Mouse (Mus musculus): ENCODE results near the gene Ccdc141. TPM values are rescaled to one million over a fixed set of nuclear protein-coding genes. Genes with fewer than 3 reads are reported as not detected.

Ccdc141 gene
- polyA plus RNA-seq, 1 experiment from 2014 or later: 3.4 TPM

GRCm38 (mm10) chr2:77172241-77172671 lies 1.8 kb upstream of the Ccdc141 start:
- 47% methylated on average over 10 of the region's 10 CpGs for WGBS
- Histone ChIP-seq H3K9me3 (no peaks in the 10 kb centered on the region), H3K27me3 (ENCODE audit: insufficient read depth, poor library complexity, severe bottlenecking) (no peaks in the 10 kb centered on the region), H3K36me3 (no peaks in the 10 kb centered on the region), H3K27ac (peak overlapping the region; percentile 50; the same call in 1 of the 2 replicates), H3K4me3 (no peak overlapping the region), H3K4me1 (replicated peaks) (peaks cover 42% of the 10 kb centered on the region)
- peak; percentile 23 for DNase-seq (ENCODE audit: low spot score)

DNA sequence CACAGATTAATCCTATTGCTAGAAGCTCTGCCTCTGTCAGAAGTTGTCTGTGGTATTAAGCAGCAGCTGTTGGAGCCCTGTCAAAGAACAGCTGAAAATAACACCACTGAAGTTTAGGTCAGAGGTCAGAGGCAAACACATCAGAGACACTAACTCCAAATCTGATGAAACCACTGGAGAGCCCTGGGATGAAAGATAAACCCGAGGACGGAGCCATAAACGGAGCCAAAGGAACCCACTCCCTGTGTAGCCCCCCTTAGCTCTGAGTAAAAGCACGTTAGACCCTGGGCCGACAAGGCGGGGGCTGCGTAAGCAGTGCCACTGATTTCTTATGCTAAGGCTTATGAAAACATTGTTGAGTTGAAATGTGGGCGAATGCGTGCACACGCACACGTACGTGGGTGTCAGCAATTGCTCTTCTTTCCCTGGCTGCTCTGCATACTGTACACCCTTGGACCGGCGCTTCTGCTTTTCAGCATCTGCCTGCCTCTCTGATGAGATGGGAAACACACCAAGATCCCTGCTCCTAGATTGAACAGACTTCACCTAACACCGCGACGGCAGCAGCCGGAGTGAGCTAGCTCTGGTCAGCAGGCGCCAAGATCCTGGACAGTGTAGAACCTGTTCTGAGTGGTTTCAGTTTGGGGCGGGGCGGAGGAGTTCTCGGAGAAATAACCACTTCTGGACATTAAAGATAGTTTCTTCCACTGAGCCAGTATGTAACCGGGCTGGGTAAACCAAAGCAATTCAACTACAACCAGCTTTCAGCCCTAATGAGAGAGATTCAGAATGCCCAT lies 1.2 kb upstream of the Ccdc141 start:
- 52% methylated on average over 23 of the region's 23 CpGs for WGBS
- H3K36me3 ChIP-seq: no peaks in the 10 kb centered on the region
- H3K4me3 ChIP-seq: peak overlapping the region; percentile 16; the same call in 1 of the 2 replicates
- H3K4me1 ChIP-seq (replicated peaks): peaks cover 42% of the 10 kb centered on the region
- H3K9me3 ChIP-seq: no peaks in the 10 kb centered on the region
- H3K27me3 ChIP-seq (ENCODE audit: insufficient read depth, poor library complexity, severe bottlenecking): no peaks in the 10 kb centered on the region
- peak overlapping the region; percentile 69 for H3K27ac ChIP-seq
- peak; percentile 23 for DNase-seq (ENCODE audit: low spot score)

DNA sequence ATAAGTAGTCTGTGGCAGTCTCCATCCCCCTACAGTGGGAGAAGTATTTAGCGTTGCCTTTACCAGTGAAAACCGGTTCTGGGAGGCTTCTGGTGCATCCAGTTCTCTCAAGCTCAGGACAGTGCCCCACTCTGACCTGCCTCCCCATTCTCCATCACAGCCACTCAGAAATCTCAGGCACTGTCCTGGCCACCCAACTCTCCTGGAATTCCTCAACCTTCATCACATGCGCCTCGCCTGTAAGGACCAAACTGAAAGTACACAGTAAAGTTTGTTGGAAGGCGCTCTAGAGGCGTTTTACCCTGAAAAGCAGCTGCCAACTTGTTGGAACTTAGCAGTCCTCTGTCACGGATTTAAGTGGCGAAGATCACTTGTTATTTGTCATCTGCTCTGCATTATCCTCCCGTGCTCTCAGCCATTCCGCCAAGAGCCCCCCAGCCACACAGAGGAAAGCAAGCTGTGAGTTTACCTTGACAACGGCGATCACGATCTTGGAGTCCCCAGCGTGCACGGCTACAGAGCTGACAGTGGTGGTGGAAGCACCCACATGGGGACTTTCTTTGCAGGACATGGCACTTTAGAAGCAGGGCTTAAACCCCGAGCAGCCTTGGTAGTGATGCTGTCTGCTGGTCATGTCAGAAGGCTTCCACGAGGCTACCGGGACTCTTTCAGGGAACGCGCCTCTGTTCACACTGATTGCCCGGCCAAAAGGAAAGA lies 362 bp downstream of the Ccdc141 start:
- no peaks in the 10 kb centered on the region for H3K27me3 ChIP-seq (ENCODE audit: insufficient read depth, poor library complexity, severe bottlenecking)
- H3K4me3 ChIP-seq: peak overlapping the region; percentile 57
- no peaks in the 10 kb centered on the region for H3K9me3 ChIP-seq
- peaks cover 37% of the 10 kb centered on the region for H3K4me1 ChIP-seq (replicated peaks)
- no peaks in the 10 kb centered on the region for H3K36me3 ChIP-seq
- 4% methylated on average over 21 of the region's 21 CpGs for WGBS
- H3K27ac ChIP-seq: peak overlapping the region; percentile 84
- DNase-seq (ENCODE audit: low spot score): peak; percentile 58

- WGBS: 84% methylated on average over 4 of the region's 4 CpGs
- Histone ChIP-seq H3K27ac (no peak overlapping the region), H3K4me3 (no peak overlapping the region)
These were observed 1.2 kb downstream of the Ccdc141 start for GRCm38 (mm10) chr2:77169218-77169617.

GRCm38 (mm10) chr2:77168781-77169180 lies 1.7 kb downstream of the Ccdc141 start:
- Histone ChIP-seq H3K4me3 (no peak overlapping the region), H3K36me3 (no peaks in the 10 kb centered on the region), H3K4me1 (replicated peaks) (peaks cover 31% of the 10 kb centered on the region), H3K27me3 (ENCODE audit: insufficient read depth, poor library complexity, severe bottlenecking) (no peaks in the 10 kb centered on the region), H3K9me3 (no peaks in the 10 kb centered on the region), H3K27ac (no peak overlapping the region)
- 90% methylated on average over 7 of the region's 7 CpGs for WGBS
- no peak for DNase-seq (ENCODE audit: low spot score)

More at GRCm38 (mm10) chr2:77169218-77169617, 1.2 kb downstream of the Ccdc141 start:
- DNase-seq (ENCODE audit: low spot score): no peak
- no peaks in the 10 kb centered on the region for H3K27me3 ChIP-seq (ENCODE audit: insufficient read depth, poor library complexity, severe bottlenecking)
- H3K4me1 ChIP-seq (replicated peaks): peaks cover 35% of the 10 kb centered on the region
- H3K9me3 ChIP-seq: no peaks in the 10 kb centered on the region
- H3K36me3 ChIP-seq: no peaks in the 10 kb centered on the region

DNA sequence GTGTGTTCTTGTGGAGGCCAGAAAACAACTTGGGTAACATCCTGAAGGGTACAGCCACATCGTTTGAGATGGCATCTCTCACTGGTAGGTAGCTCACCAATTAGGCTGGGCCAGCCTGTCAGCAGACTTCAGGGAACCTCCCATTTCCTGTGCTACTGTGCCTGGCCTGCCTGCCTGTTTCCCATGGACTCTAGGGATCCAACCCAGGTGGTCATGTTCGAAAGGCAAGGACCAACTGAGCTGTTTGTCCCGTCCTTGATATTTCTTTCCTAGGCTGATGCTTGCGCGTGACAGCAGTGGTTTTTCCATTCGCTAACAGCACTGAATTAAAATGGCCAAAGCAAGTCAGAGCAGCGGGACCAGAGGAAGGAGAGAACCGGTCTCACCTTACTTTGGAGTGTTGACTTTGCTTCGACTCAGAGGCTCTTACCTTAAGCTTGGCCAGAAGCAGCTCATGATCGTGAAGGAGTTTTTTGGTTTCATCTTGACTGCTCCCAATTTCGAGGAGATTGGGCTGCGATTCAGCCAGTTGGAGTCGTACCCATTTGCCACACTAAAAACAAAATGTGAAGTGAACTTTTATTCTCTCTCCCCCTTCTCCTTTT lies 2.3 kb downstream of the Ccdc141 start:
- 87% methylated on average over 13 of the region's 13 CpGs for WGBS
- Histone ChIP-seq H3K9me3 (no peaks in the 10 kb centered on the region), H3K36me3 (no peaks in the 10 kb centered on the region), H3K4me1 (replicated peaks) (peaks cover 31% of the 10 kb centered on the region), H3K27ac (no peak overlapping the region), H3K27me3 (ENCODE audit: insufficient read depth, poor library complexity, severe bottlenecking) (no peaks in the 10 kb centered on the region), H3K4me3 (no peak overlapping the region)
- DNase-seq (ENCODE audit: low spot score): no peak

DNA sequence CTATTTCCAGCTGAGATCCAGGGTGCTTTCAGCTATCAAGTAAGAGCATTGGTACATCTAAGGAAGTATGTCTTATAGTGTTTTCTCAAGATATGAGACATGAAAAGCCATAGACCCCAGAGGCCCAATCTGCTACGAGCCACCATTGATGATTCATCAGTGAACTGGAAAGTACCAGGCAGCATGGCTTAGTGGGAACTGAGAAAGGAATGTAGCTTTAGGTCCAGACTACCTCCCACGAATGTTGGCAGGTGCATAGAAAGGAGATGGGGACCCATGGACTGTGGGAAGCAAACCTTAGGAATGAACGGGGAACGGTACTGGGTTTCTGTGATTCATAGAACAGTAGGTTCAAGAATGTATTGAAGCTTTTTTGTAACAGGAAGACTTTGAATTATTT lies 4.1 kb downstream of the Ccdc141 start:
- Histone ChIP-seq H3K9me3 (no peaks in the 10 kb centered on the region), H3K27ac (no peak overlapping the region), H3K4me3 (no peak overlapping the region), H3K36me3 (no peaks in the 10 kb centered on the region), H3K4me1 (replicated peaks) (peaks cover 20% of the 10 kb centered on the region), H3K27me3 (ENCODE audit: insufficient read depth, poor library complexity, severe bottlenecking) (no peaks in the 10 kb centered on the region)
- DNase-seq (ENCODE audit: low spot score): no peak
- 87% methylated on average over 4 of the region's 4 CpGs for WGBS

DNA sequence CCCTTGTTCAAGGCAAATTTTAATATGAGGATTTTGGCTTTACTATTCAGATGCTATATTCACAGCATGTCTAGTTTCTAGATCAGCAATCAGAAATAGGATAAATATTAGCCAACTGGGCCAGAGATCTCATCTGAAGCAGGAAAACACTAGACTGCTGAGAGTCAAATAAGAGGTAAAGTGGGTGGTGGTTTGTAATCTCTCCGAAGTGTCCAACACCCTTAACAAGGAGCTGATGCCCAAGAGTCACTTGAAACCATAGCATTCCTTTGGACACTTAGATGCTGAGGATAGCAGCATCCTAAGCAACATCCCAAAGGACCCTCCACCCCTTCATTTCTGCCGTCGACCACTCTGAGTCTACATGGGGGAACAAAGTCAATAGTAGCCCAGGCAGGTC lies 5.8 kb downstream of the Ccdc141 start:
- H3K9me3 ChIP-seq: no peaks in the 10 kb centered on the region
- no peak overlapping the region for H3K27ac ChIP-seq
- no peak overlapping the region for H3K4me3 ChIP-seq
- WGBS: 93% methylated on average over 3 of the region's 3 CpGs
- H3K4me1 ChIP-seq (replicated peaks): peaks cover 4% of the 10 kb centered on the region
- no peak for DNase-seq (ENCODE audit: low spot score)
- H3K36me3 ChIP-seq: no peaks in the 10 kb centered on the region
- H3K27me3 ChIP-seq (ENCODE audit: insufficient read depth, poor library complexity, severe bottlenecking): no peaks in the 10 kb centered on the region

GRCm38 (mm10) chr2:77163381-77163780 lies 7.1 kb downstream of the Ccdc141 start:
- Histone ChIP-seq H3K4me1 (replicated peaks) (0 out of 2 replicates have a peak, but pooled peaks cover 3% of the 10 kb centered on the region), H3K27ac (no peak overlapping the region), H3K27me3 (ENCODE audit: insufficient read depth, poor library complexity, severe bottlenecking) (no peaks in the 10 kb centered on the region), H3K36me3 (no peaks in the 10 kb centered on the region), H3K9me3 (no peaks in the 10 kb centered on the region), H3K4me3 (no peak overlapping the region)
- WGBS: 90% methylated on average over 3 of the region's 3 CpGs
- DNase-seq (ENCODE audit: low spot score): no peak

DNA sequence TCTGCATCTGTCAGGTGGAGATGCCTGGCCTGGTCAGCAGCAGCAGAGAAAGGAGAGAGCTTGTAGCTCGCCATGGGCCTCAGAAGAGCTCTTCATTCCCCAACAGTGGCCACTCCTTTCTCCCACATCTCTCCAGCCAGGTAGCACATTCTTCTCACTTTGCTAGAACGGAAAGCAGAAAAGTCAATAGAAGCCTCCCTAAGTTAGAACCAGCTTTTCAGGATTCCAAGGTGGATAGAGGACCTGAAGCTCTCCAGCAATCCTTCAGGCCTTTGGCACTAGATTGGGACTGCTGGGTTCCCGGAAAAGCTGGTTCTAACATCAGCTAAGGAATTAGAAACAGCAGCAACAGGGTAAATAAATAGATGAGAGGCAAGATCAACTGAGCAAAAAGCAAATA lies 8.3 kb downstream of the Ccdc141 start:
- H3K4me3 ChIP-seq: no peak overlapping the region
- no peaks in the 10 kb centered on the region for H3K4me1 ChIP-seq (replicated peaks)
- H3K9me3 ChIP-seq: no peaks in the 10 kb centered on the region
- 88% methylated on average over 3 of the region's 3 CpGs for WGBS
- H3K27ac ChIP-seq: no peak overlapping the region
- DNase-seq (ENCODE audit: low spot score): no peak
- no peaks in the 10 kb centered on the region for H3K36me3 ChIP-seq
- H3K27me3 ChIP-seq (ENCODE audit: insufficient read depth, poor library complexity, severe bottlenecking): no peaks in the 10 kb centered on the region

GRCm38 (mm10) chr2:77157546-77157945 lies 12.9 kb downstream of the Ccdc141 start:
- DNase-seq (ENCODE audit: low spot score): no peak
- WGBS: 92% methylated on average over 4 of the region's 4 CpGs
- H3K27ac ChIP-seq: no peak overlapping the region
- H3K27me3 ChIP-seq (ENCODE audit: insufficient read depth, poor library complexity, severe bottlenecking): no peaks in the 10 kb centered on the region
- H3K4me1 ChIP-seq (replicated peaks): no peaks in the 10 kb centered on the region
- peaks cover 6% of the 10 kb centered on the region; the same call in 1 of the 2 replicates for H3K9me3 ChIP-seq
- H3K4me3 ChIP-seq: no peak overlapping the region
- no peaks in the 10 kb centered on the region for H3K36me3 ChIP-seq

DNA sequence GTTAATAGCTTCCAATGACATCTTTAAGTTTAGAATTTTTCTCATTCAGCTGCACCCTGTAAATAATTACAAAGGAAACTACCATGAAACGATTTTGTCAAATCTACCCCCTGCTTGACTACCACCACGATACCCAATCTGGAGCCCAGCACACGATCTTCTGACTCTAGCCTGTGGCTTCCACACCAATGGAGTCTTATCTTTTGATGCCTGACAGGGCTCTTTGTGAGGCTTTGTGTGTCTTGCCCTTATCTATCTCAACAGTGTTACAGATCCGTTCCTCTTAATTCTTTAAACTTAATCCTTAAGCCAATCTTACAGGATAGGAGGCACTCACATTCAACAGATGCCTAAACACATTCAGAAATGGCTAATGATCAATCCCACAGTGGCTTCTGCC lies 16.4 kb downstream of the Ccdc141 start:
- Histone ChIP-seq H3K4me1 (replicated peaks) (0 out of 2 replicates have a peak, but pooled peaks cover 5% of the 10 kb centered on the region), H3K27ac (no peak overlapping the region), H3K4me3 (no peak overlapping the region), H3K27me3 (ENCODE audit: insufficient read depth, poor library complexity, severe bottlenecking) (no peaks in the 10 kb centered on the region), H3K36me3 (no peaks in the 10 kb centered on the region), H3K9me3 (peaks cover 6% of the 10 kb centered on the region; the same call in 1 of the 2 replicates)
- no peak for DNase-seq (ENCODE audit: low spot score)
- WGBS: 65% methylated on average over 4 of the region's 4 CpGs

DNA sequence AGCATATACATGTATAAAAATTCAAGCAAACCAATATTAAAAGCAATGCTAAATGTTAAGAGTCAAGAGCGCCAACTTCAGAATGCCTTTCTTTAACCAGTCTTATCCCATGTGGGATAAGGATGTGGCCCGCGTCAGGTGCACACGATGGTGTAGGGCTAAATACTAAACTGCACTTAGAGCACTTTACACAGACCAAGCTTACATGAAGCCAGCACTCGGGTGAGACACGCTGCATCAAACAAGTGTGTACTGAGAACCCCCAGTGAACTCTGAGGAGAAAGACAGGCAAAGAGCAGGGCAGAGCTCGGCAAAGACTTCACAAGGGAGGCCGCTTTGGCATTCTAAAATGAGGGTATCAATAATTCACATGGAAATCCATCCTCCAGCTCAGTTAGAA lies 19.2 kb downstream of the Ccdc141 start:
- 92% methylated on average over 8 of the region's 8 CpGs for WGBS
- H3K27ac ChIP-seq: no peak overlapping the region
- no peaks in the 10 kb centered on the region for H3K27me3 ChIP-seq (ENCODE audit: insufficient read depth, poor library complexity, severe bottlenecking)
- no peak for DNase-seq (ENCODE audit: low spot score)
- no peak overlapping the region for H3K4me3 ChIP-seq
- peaks cover 2% of the 10 kb centered on the region; the same call in 1 of the 2 replicates for H3K9me3 ChIP-seq
- 0 out of 2 replicates have a peak, but pooled peaks cover 8% of the 10 kb centered on the region for H3K4me1 ChIP-seq (replicated peaks)
- no peaks in the 10 kb centered on the region for H3K36me3 ChIP-seq

Measured in hindbrain, embryonic 10.5 days (tissue).